Mouse (Mus musculus): ENCODE measurements at regions not wholly inside any gene's neighbourhood (a gene's known extent, or its start where the extent isn't known, plus 50 kb on each side); places are given as distances from the start of the nearest gene placed in this dataset.

DNA sequence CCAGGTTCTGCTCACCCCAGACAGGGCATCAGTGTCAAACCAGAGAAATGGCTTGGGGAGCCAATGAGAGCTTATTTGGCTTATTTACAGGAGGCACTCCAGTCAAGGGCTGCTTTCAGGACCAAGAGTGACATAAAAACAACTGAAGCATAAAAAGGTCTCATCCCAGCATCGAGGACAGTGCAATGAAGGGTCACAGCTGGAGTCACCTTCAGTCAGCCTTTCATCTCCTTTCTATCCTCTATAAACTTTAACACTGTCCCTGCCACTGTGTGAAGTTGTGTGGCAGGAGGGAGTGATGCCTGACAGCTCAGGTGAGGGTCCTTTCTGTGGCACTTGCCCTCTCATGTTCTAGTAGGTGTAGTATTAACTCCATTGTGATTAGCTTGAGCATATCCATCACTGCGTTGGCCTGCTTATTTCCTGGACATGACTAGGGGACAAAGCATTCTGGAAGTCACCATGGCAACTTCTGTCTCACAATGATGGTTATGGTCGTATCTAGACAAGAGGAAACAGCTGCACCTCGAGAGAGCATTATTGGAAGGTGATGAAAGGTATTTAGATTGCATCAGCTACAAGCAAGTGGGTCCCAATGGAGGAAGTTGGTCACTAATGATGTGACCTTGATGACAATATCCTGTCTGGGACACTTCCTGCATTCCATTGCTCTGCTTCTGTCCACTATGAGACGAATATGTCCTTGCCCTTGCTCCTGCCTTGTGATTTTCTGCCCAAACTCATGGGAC, 87.8 kb upstream of the Enpp6 start:
- Histone ChIP-seq H3K4me2 (no peak overlapping the region), H3K27ac (no peak overlapping the region), H3K27me3 (no peaks in the 10 kb centered on the region), H3K4me1 (no peaks in the 10 kb centered on the region), H3K9ac (no peak overlapping the region), H3K4me3 (no peak overlapping the region), H3K9me3 (no peaks in the 10 kb centered on the region), H3K36me3 (no peaks in the 10 kb centered on the region)
- 52% methylated on average over 5 of the region's 5 CpGs for WGBS
- ATAC-seq (ENCODE audit: insufficient number of reproducible peaks, insufficient read depth, low FRiP score, low TSS enrichment, low read depth) = no peak

DNA sequence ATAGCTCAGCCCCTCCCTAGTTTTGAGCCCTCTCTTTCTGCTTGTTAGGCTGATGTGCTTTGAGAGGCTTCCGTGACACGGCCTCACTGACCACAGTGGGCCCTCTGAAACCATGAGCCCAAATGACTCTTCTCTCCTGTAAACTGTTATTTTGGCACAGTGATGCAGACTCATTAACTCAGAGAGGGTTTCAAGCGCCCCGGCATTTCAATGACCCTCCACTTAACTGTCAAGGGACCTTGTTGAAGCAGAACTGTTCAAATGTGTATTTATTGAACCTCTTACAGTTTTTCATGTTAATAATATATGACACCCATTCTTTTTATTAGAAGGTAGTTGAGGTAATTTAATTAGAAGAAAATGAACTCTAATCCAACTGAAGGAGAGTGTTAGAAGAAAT, 85.9 kb upstream of the Enpp6 start:
- no peaks in the 10 kb centered on the region for H3K36me3 ChIP-seq
- H3K4me3 ChIP-seq = no peak overlapping the region
- H3K27me3 ChIP-seq = no peaks in the 10 kb centered on the region
- H3K9ac ChIP-seq = no peak overlapping the region
- H3K27ac ChIP-seq = no peak overlapping the region
- H3K9me3 ChIP-seq = no peaks in the 10 kb centered on the region
- no peaks in the 10 kb centered on the region for H3K4me1 ChIP-seq
- WGBS = 88% methylated on average over 4 of the region's 4 CpGs
- H3K4me2 ChIP-seq = no peak overlapping the region
- no peak for ATAC-seq (ENCODE audit: insufficient number of reproducible peaks, insufficient read depth, low FRiP score, low TSS enrichment, low read depth)

DNA sequence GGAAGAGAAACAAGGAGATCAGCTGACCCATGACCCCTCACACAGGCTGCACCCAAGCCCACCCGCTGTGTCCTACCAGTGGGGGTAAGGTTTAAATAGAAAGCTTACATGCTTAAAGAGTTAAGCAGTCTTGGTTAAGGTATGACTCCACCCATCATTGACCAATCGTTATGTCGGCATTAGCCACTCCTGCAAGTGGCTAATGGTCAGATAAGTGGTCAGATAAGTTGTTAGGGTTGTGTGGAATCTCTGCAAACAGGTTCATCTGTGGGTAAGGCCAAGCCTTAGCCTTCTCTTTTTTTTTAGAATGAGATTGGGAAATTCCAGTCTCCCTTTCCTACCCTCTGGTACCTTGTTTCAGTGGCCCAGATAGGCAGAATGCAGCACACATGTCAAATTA, 82.0 kb upstream of the Enpp6 start:
- ATAC-seq (ENCODE audit: insufficient number of reproducible peaks, insufficient read depth, low FRiP score, low TSS enrichment, low read depth) = no peak
- Histone ChIP-seq H3K9ac (no peak overlapping the region), H3K4me2 (no peak overlapping the region), H3K4me3 (no peak overlapping the region), H3K27me3 (no peaks in the 10 kb centered on the region), H3K4me1 (no peaks in the 10 kb centered on the region), H3K9me3 (no peaks in the 10 kb centered on the region), H3K36me3 (no peaks in the 10 kb centered on the region), H3K27ac (no peak overlapping the region)
- WGBS = 72% methylated on average over 3 of the region's 3 CpGs

DNA sequence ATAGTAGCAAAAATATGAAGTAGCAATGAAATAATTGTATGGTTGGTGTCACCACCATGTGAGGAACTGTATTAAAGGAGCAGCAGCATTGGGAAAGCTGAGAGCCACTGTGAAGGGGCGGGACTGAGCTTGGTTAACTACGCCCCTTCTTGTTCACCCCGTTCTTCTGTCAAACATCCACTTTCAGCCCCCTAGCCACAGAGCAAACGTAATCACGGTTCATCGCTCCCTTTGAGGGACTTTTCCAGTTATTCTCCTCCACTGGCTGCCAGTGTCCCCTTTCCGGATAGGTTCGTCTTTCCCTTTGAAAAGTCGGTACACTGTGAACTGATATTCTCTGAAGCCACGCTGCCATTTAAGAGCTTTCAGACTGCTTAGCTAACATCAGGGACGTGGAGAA, 79.3 kb upstream of the Enpp6 start:
- Histone ChIP-seq H3K27ac (no peak overlapping the region), H3K4me2 (peak overlapping the region; percentile 27; the same call in 1 of the 2 replicates), H3K9me3 (no peaks in the 10 kb centered on the region), H3K27me3 (no peaks in the 10 kb centered on the region), H3K36me3 (no peaks in the 10 kb centered on the region), H3K4me3 (no peak overlapping the region), H3K9ac (no peak overlapping the region), H3K4me1 (no peaks in the 10 kb centered on the region)
- ATAC-seq (ENCODE audit: insufficient number of reproducible peaks, insufficient read depth, low FRiP score, low TSS enrichment, low read depth) = no peak
- 40% methylated on average over 11 of the region's 11 CpGs for WGBS

GRCm38 (mm10) chr8:46908186-46908585, 78.5 kb upstream of the Enpp6 start:
- Histone ChIP-seq H3K4me1 (no peaks in the 10 kb centered on the region), H3K4me3 (no peak overlapping the region), H3K9me3 (no peaks in the 10 kb centered on the region), H3K9ac (no peak overlapping the region), H3K27ac (no peak overlapping the region), H3K27me3 (no peaks in the 10 kb centered on the region), H3K36me3 (no peaks in the 10 kb centered on the region), H3K4me2 (no peak overlapping the region)
- 88% methylated on average over 4 of the region's 4 CpGs for WGBS
- ATAC-seq (ENCODE audit: insufficient number of reproducible peaks, insufficient read depth, low FRiP score, low TSS enrichment, low read depth) = no peak

DNA sequence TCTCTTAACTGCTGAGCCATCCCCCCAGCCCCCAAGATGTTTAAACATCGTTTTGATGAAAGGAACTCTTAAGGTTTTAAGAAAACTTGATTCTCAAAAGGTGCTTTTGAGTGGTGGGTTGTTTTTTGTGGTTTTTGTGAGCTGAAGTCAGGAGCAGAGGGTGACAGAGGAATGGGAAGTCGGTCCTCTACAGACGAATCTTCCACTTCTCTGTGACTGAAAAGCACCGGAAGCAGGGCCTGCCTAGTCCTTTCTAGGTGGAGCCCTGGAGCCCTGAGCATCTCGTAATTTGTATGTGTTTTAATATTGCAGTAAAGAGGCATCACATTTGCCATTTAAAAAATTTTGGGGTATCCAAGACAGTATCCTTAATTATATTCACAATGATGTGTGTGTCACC, 72.7 kb upstream of the Enpp6 start:
- H3K4me3 ChIP-seq = no peak overlapping the region
- no peak overlapping the region for H3K4me2 ChIP-seq
- H3K27me3 ChIP-seq = no peaks in the 10 kb centered on the region
- no peak for ATAC-seq (ENCODE audit: insufficient number of reproducible peaks, insufficient read depth, low FRiP score, low TSS enrichment, low read depth)
- no peaks in the 10 kb centered on the region for H3K36me3 ChIP-seq
- 38% methylated on average over 5 of the region's 5 CpGs for WGBS
- no peaks in the 10 kb centered on the region for H3K9me3 ChIP-seq
- no peaks in the 10 kb centered on the region for H3K4me1 ChIP-seq
- H3K27ac ChIP-seq = no peak overlapping the region
- no peak overlapping the region for H3K9ac ChIP-seq

DNA sequence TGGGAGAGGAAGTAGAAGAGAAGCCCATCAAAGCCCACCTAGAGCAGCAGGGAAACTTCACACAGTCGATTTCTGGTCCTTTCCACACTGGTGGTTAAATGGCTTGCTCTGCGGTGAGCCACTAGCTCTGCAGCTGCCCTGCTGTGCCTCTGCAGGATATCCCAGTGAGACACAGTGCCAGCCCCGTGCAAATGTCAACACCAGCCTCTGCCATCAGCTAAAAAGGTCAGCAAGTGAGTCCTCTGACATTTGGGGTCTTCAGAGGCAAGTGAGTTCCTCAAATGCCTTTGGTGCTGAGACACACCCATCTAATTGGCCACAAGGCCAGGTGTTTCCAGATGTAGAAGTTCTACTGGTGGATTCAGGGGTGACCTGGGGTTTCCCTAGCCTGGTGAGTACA, 66.6 kb upstream of the Enpp6 start:
- Histone ChIP-seq H3K36me3 (no peaks in the 10 kb centered on the region), H3K27me3 (no peaks in the 10 kb centered on the region), H3K9ac (no peak overlapping the region), H3K9me3 (no peaks in the 10 kb centered on the region), H3K4me2 (no peak overlapping the region), H3K4me1 (peaks cover 10% of the 10 kb centered on the region; the same call in 1 of the 2 replicates), H3K27ac (no peak overlapping the region), H3K4me3 (no peak overlapping the region)
- WGBS = 41% methylated on average over 3 of the region's 3 CpGs
- no peak for ATAC-seq (ENCODE audit: insufficient number of reproducible peaks, insufficient read depth, low FRiP score, low TSS enrichment, low read depth)

- no peaks in the 10 kb centered on the region for H3K36me3 ChIP-seq
- H3K9ac ChIP-seq = no peak overlapping the region
- no peak overlapping the region for H3K4me2 ChIP-seq
- no peaks in the 10 kb centered on the region for H3K9me3 ChIP-seq
- H3K4me3 ChIP-seq = no peak overlapping the region
- WGBS = 81% methylated on average over 11 of the region's 11 CpGs
- no peaks in the 10 kb centered on the region for H3K27me3 ChIP-seq
- no peak overlapping the region for H3K27ac ChIP-seq
- ATAC-seq (ENCODE audit: insufficient number of reproducible peaks, insufficient read depth, low FRiP score, low TSS enrichment, low read depth) = no peak
- H3K4me1 ChIP-seq = peaks cover 13% of the 10 kb centered on the region; the same call in 1 of the 2 replicates
Measured at GRCm38 (mm10) chr8:46921075-46921474, 65.6 kb upstream of the Enpp6 start.

DNA sequence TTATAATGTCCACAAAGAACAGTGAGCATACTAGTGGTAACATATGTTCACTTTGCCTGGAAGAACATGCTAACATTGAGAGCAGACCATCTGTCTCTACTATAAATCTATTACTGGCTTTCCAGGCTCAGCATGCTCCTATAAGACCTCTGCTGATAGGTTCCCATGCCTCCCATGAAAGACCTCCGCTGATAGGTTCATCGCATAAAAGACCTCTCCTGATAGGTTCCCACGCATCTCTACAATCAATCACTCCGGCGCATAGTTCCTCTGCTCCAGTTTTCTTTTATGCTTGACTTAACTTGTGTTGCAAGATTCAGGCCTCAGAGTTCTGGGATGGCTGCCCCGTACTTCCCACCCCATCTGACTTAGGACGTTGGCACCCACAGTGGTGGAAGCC, 65.1 kb upstream of the Enpp6 start:
- Histone ChIP-seq H3K9ac (no peak overlapping the region), H3K27ac (no peak overlapping the region), H3K4me2 (no peak overlapping the region), H3K9me3 (no peaks in the 10 kb centered on the region), H3K4me1 (peaks cover 13% of the 10 kb centered on the region; the same call in 1 of the 2 replicates), H3K4me3 (no peak overlapping the region), H3K36me3 (no peaks in the 10 kb centered on the region), H3K27me3 (no peaks in the 10 kb centered on the region)
- WGBS = 92% methylated on average over 7 of the region's 7 CpGs
- ATAC-seq (ENCODE audit: insufficient number of reproducible peaks, insufficient read depth, low FRiP score, low TSS enrichment, low read depth) = no peak

GRCm38 (mm10) chr8:46924787-46925548, 61.7 kb upstream of the Enpp6 start:
- no peak overlapping the region for H3K27ac ChIP-seq
- H3K4me1 ChIP-seq = peaks cover 12% of the 10 kb centered on the region; the same call in 1 of the 2 replicates
- H3K9me3 ChIP-seq = no peaks in the 10 kb centered on the region
- no peak overlapping the region for H3K4me3 ChIP-seq
- H3K36me3 ChIP-seq = no peaks in the 10 kb centered on the region
- H3K9ac ChIP-seq = no peak overlapping the region
- WGBS = 33% methylated on average over 13 of the region's 13 CpGs
- no peak overlapping the region for H3K4me2 ChIP-seq
- H3K27me3 ChIP-seq = no peaks in the 10 kb centered on the region
- no peak for ATAC-seq (ENCODE audit: insufficient number of reproducible peaks, insufficient read depth, low FRiP score, low TSS enrichment, low read depth)

DNA sequence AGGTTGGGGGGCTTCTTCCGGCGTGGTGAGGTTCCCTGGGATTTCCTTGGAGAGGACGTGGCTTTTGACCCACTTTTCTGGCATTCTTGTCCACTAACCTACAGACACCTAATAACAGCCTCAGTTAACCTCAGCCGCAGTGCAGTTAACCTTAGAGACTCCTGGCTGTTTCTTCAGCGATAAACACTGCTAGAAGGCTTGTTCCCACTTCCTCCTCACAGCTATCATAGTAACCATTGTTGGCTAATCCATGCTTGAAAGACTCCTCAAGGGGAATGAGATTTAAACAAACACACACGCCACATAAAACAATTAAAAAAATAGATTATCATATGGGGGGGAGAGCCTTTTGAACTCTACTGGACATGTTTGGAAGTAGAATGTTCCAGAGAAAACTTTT, 58.0 kb upstream of the Enpp6 start:
- Histone ChIP-seq H3K9ac (no peak overlapping the region), H3K36me3 (no peaks in the 10 kb centered on the region), H3K27me3 (no peaks in the 10 kb centered on the region), H3K27ac (no peak overlapping the region), H3K4me3 (no peak overlapping the region), H3K9me3 (0 out of 2 replicates have a peak, but pooled peaks cover 5% of the 10 kb centered on the region), H3K4me1 (peaks cover 9% of the 10 kb centered on the region; the same call in 1 of the 2 replicates), H3K4me2 (no peak overlapping the region)
- 83% methylated on average over 6 of the region's 6 CpGs for WGBS
- no peak for ATAC-seq (ENCODE audit: insufficient number of reproducible peaks, insufficient read depth, low FRiP score, low TSS enrichment, low read depth)

- H3K4me1 ChIP-seq = peaks cover 7% of the 10 kb centered on the region; the same call in 1 of the 2 replicates
- H3K4me2 ChIP-seq = no peak overlapping the region
- H3K9me3 ChIP-seq = 0 out of 2 replicates have a peak, but pooled peaks cover 5% of the 10 kb centered on the region
- H3K27me3 ChIP-seq = no peaks in the 10 kb centered on the region
- 77% methylated on average over 6 of the region's 6 CpGs for WGBS
- H3K4me3 ChIP-seq = no peak overlapping the region
- no peak overlapping the region for H3K9ac ChIP-seq
- H3K27ac ChIP-seq = no peak overlapping the region
- H3K36me3 ChIP-seq = no peaks in the 10 kb centered on the region
- ATAC-seq (ENCODE audit: insufficient number of reproducible peaks, insufficient read depth, low FRiP score, low TSS enrichment, low read depth) = no peak
Measured at GRCm38 (mm10) chr8:46929678-46930077, 57.0 kb upstream of the Enpp6 start.

Measured in embryonic facial prominence, embryonic 13.5 days (tissue).